Mouse (Mus musculus) hindbrain, embryonic 16.5 days (tissue): ENCODE data around the gene Gm7945. TPM values are rescaled to one million over a fixed set of nuclear protein-coding genes. Genes with fewer than 3 reads are reported as not detected.
"Not testable (repeated sequence)": the region's sequence is repeated elsewhere in the genome, so short reads cannot be mapped to it uniquely, and the experiment has no call there.

Experiments
- ATAC-seq: fragments of 200-750 bp; cut with Nextera tagmentation; 2 replicates; pipeline ENCODE4 v1.8.0; 2017; ENCODE audit warnings: moderate TSS enrichment, moderate library complexity
- H3K27ac ChIP-seq: fragments of 300-500 bp; sonication (generic); 2 replicates; pipeline ENCODE4 v1.5.1; 2014; ENCODE audit warnings: low read depth, mild to moderate bottlenecking, control low read depth, low read length, moderate library complexity
- H3K27me3 ChIP-seq: fragments of 300-500 bp; sonication (generic); replicated peaks from 2 replicates; pipeline ENCODE4 v1.6.1; 2014; ENCODE audit warnings: low read length; ENCODE audit not compliant: control insufficient read depth, insufficient read depth
- H3K36me3 ChIP-seq: fragments of 300-500 bp; sonication (generic); 2 replicates; pipeline ENCODE4 v1.6.1; 2014; ENCODE audit warnings: mild to moderate bottlenecking, low read length, moderate library complexity, mixed read lengths; ENCODE audit not compliant: control insufficient read depth, insufficient read depth
- H3K4me1 ChIP-seq: fragments of 300-500 bp; sonication (generic); 2 replicates; pipeline ENCODE4 v1.6.1; 2014; ENCODE audit warnings: low read depth, low read length; ENCODE audit not compliant: control insufficient read depth, insufficient read depth
- H3K4me2 ChIP-seq: fragments of 300-500 bp; sonication (generic); 2 replicates; pipeline ENCODE4 v1.6.1; 2014; ENCODE audit warnings: mild to moderate bottlenecking, low read length, control low read depth, moderate library complexity
- H3K4me3 ChIP-seq: fragments of 300-500 bp; sonication (generic); 2 replicates; pipeline ENCODE4 v1.5.1; 2014; ENCODE audit warnings: mild to moderate bottlenecking, low read length, control low read depth, moderate library complexity
- H3K9ac ChIP-seq: fragments of 300-500 bp; sonication (generic); 2 replicates; pipeline ENCODE4 v1.6.1; 2014; ENCODE audit warnings: low read depth, mild to moderate bottlenecking, control low read depth, low read length, moderate library complexity
- H3K9me3 ChIP-seq: fragments of 300-500 bp; sonication (generic); 2 replicates; pipeline ENCODE4 v1.6.1; 2014; ENCODE audit warnings: mild to moderate bottlenecking, low read length, moderate library complexity; ENCODE audit not compliant: control insufficient read depth
- WGBS: fragments of 180-500 bp; shearing (Covaris S2); extraction: QIAGEN DNeasy Blood & Tissue Kit; methylation state at CpG from one replicate; pipeline ENCODE4 v1.1.7; 2014; 5-methylcytosine and 5-hydroxymethylcytosine counted together
- polyA plus RNA-seq: library from polyadenylated mRNA; unstranded; fragments of >200 nt; fragmentation: Nextera tagmentation; extraction: Ambion mirVana; gene quantifications from 2 replicates; pipeline ENCODE4 v1.2.1, GENCODE M21; 2015

The Gm7945 gene
- 0.14 TPM in 1 of 2 replicates, not detected in the other for polyA plus RNA-seq

DNA sequence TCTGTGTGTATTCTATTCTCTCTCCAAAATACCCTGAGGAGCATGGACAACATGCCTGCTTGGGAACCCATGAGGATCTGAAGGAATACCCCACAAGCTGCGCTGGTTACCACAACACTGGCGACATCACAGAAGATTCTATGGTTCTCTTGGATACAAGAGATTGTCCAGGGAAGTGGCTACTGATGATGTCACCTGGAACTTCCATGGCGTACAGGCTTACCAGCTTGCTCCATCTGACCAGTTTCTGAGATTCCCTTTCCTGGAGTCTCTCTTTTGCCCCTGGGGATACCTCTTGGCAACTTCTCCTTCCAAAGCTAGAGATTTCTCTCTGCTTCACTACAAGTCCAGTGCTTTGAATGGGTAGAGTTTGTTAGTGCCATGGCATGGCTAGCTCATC, at the start of gene Gm7945:
Gene Gm7945 (minus strand): TSS at position 101 of the 400 bp plus-strand sequence.
- ATAC-seq, H3K4me1 ChIP-seq, H3K27me3 ChIP-seq, H3K4me2 ChIP-seq, H3K9me3 ChIP-seq, H3K9ac ChIP-seq, H3K36me3 ChIP-seq, H3K27ac ChIP-seq, H3K4me3 ChIP-seq: not testable (repeated sequence)
- WGBS, result no CpG with 5 or more reads among the region's 3 CpGs

DNA sequence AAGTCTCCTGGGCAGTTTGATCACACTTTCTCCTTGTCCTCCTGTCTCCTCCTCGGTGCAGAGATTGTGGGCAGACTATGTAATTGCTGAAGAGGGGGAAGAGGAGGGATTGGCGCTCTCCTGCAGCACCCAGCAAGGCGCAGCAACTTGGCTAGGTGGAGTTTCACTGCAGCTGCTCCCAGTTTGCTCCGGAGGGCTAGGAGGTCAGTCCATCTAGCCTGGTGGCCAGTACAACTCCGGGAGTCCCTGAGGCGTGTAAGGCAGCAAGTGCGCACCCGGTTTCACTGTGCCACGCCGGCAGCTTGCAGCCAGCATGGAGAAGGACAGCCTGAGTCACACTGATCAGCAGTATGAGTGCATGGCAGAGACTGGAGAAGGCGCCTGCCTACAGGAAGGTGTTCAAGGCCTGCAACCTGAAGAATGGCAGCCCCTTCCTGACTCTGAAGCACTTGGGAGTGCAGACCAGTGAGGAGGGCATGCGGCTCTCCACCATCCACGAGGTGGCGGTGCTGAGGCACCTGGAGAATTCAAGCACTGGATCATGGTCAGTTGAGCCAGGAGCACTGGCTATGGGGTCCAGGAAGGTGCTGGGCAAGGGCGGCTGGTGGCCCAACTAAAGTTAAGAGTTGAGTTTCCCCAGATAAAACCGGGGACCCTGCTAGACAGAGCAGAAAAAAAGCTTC, 39.4 kb upstream of the Gm7945 start:
- not testable (repeated sequence) for H3K27ac ChIP-seq

GRCm38 (mm10) chr14:41424694-41425093, 38.5 kb upstream of the Gm7945 start:
- H3K9me3 ChIP-seq, H3K27ac ChIP-seq, ATAC-seq, H3K9ac ChIP-seq, H3K4me3 ChIP-seq, H3K27me3 ChIP-seq, H3K36me3 ChIP-seq, H3K4me1 ChIP-seq: not testable (repeated sequence)
- H3K4me2 ChIP-seq, result peak overlapping the region; percentile 42
- WGBS, result 6% methylated on average over 11 of the region's 14 CpGs

More for the DNA sequence above, 39.4 kb upstream of the Gm7945 start:
- H3K9ac ChIP-seq, ATAC-seq, H3K9me3 ChIP-seq, H3K4me3 ChIP-seq, H3K36me3 ChIP-seq, H3K27me3 ChIP-seq, H3K4me1 ChIP-seq: not testable (repeated sequence)
- H3K4me2 ChIP-seq, result peak overlapping the region; percentile 42
- WGBS, result 12% methylated on average over 10 of the region's 16 CpGs

- not testable (repeated sequence) for H3K9ac ChIP-seq, H3K27ac ChIP-seq, H3K9me3 ChIP-seq, H3K4me2 ChIP-seq, H3K27me3 ChIP-seq, H3K4me1 ChIP-seq, H3K36me3 ChIP-seq, H3K4me3 ChIP-seq, ATAC-seq
- no CpG with 5 or more reads among the region's 2 CpGs for WGBS
Observed at GRCm38 (mm10) chr14:41408181-41408580, 22.0 kb upstream of the Gm7945 start, which contains the start of gene Gm6482. TSS of gene Gm6482 (minus strand) at chr14:41408281.

DNA sequence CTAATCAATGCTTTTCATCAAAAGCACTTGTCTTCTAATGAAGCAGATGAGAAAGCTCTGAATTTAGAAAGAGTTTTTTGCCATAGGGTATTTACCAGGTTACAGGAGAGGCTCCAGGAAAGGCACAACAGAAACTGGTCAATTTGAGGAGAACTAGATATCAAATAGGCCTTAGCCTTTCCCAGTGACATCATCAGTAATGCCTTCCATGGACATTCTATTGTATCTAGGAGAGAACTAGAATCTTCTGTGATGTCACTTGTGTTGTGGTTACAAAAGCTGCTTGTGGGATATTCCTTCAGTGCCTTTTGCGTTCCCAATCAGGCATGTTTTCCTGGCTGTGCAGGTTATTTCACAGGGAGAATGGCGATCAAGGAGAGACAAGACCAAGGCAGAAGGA, 37.9 kb downstream of the Gm7945 start, which contains the start of gene Gm5798:
Gene Gm5798 (plus strand): TSS at position 301 of the 400 bp plus-strand sequence.
- H3K27ac ChIP-seq, H3K4me3 ChIP-seq, H3K36me3 ChIP-seq, H3K4me1 ChIP-seq, ATAC-seq, H3K27me3 ChIP-seq, H3K9ac ChIP-seq, H3K9me3 ChIP-seq, H3K4me2 ChIP-seq: not testable (repeated sequence)
- 63% methylated on average over 2 of the region's 2 CpGs for WGBS

Other genes with a start within 250 kb of the Gm7945 start
- not detected in 2 replicates for gene Mbl1, start 234.9 kb downstream of the Gm7945 start, polyA plus RNA-seq
- not detected in 2 replicates for gene Sftpd, start 201.2 kb downstream of the Gm7945 start, polyA plus RNA-seq
- 0.35 and 0.53 TPM in 2 replicates for gene Gm2832, start 107.6 kb downstream of the Gm7945 start, polyA plus RNA-seq
- not detected in 2 replicates for gene Gm5798, start 37.8 kb downstream of the Gm7945 start, polyA plus RNA-seq
- gene Gm6482, start 21.9 kb upstream of the Gm7945 start, polyA plus RNA-seq, result not detected in 2 replicates
- gene Gm7954, start 67.1 kb upstream of the Gm7945 start, polyA plus RNA-seq, result not detected in 2 replicates
- gene Gm3486, start 103.1 kb upstream of the Gm7945 start, polyA plus RNA-seq, result not detected in 2 replicates
- not detected in 2 replicates for gene Gm7970, start 169.2 kb upstream of the Gm7945 start, polyA plus RNA-seq
- gene 1700049E17Rik2, start 186.8 kb upstream of the Gm7945 start, polyA plus RNA-seq, result not detected in 2 replicates
- not detected in 2 replicates for gene Gm3072, start 238.2 kb upstream of the Gm7945 start, polyA plus RNA-seq